Mouse (Mus musculus) spleen, adult 2 months (tissue): Measurements from ENCODE around the gene Dupd1. TPM values are rescaled to one million over a fixed set of nuclear protein-coding genes. Genes with fewer than 3 reads are reported as not detected.
A peak's percentile ranks its signal among the peaks of the same experiment; 100 is the strongest.

Experiments
- DNase-seq, 2 experiments: peaks; one replicate each; pipeline versions ENCODE4 v3.0.0 to v3.0.0-alpha.2; 2012 to 2021; ENCODE audit warnings: low spot score in 2 of 2, low read depth in 1 of 2
- H3K27ac ChIP-seq: fragments of 200-500 bp; 2 replicates; pipeline ENCODE4 v1.5.1; 2012; ENCODE audit warnings: low read length, inconsistent platforms; ENCODE audit not compliant: insufficient read depth
- H3K27me3 ChIP-seq: fragments of 200-500 bp; 2 replicates; pipeline ENCODE4 v1.6.1; 2012; ENCODE audit warnings: mild to moderate bottlenecking, moderate library complexity, low read length, inconsistent platforms; ENCODE audit not compliant: control insufficient read depth, insufficient read depth
- H3K36me3 ChIP-seq: fragments of 200-500 bp; 2 replicates; pipeline ENCODE4 v1.6.1; 2012; ENCODE audit warnings: mild to moderate bottlenecking, low read length, inconsistent platforms; ENCODE audit not compliant: control insufficient read depth, insufficient read depth
- H3K4me1 ChIP-seq: fragments of 200-500 bp; 2 replicates; pipeline ENCODE4 v1.6.1; 2011; ENCODE audit warnings: inconsistent platforms; ENCODE audit not compliant: control insufficient read depth, insufficient read depth, insufficient read length
- H3K4me3 ChIP-seq: fragments of 200-500 bp; 2 replicates; pipeline ENCODE4 v1.5.1; 2011; ENCODE audit warnings: mild to moderate bottlenecking, inconsistent platforms; ENCODE audit not compliant: insufficient read depth, insufficient read length; ENCODE audit errors: extremely low read depth
- CTCF ChIP-seq: fragments of 200-500 bp; IDR thresholded peaks from 2 replicates; pipeline ENCODE4 v1.5.1; 2011; ENCODE audit warnings: mild to moderate bottlenecking, inconsistent platforms; ENCODE audit not compliant: insufficient read depth, insufficient read length, insufficient replicate concordance; ENCODE audit errors: extremely low read depth
- POLR2A ChIP-seq: fragments of 200-500 bp; IDR thresholded peaks from 2 replicates; pipeline ENCODE4 v1.6.1; 2011; ENCODE audit warnings: low read depth, low read length, inconsistent platforms
- WGBS: fragments of 180-500 bp; shearing (Covaris S2); methylation state at CpG from one replicate; pipeline ENCODE4 v1.1.7; 2018; 5-methylcytosine and 5-hydroxymethylcytosine counted together
- polyA plus RNA-seq: library from polyadenylated mRNA; depleted of rRNA; stranded (reverse); fragments of >200 nt; gene quantifications from 2 replicates; pipeline ENCODE4 v1.2.3, GENCODE M21; 2012; rRNA removed

Dupd1 gene
- polyA plus RNA-seq, 1 experiment: not detected

DNA sequence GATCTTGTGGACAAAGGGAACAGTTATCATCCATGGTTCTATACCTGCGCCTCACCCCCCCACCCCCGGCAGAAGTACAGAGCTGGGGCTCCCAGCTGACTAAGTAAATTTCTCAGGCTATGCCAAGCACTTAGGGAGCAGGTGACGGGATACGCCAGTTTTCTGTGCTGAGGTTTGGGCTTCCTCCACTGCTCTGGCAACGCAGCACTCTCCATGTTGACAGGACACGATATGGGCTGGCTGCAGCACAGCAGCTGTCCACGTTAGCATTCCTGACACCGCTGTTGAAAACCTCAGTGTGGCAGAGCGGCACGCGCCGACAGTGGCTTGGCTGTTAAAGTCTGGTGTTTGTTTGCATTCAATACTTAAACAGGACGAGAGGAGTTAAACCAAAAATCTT, 55.2 kb downstream of the Dupd1 start:
- H3K27me3 ChIP-seq: no peaks in the 10 kb centered on the region
- TF ChIP-seq CTCF (no peak), POLR2A (no peak)
- WGBS: 93% methylated on average over 13 of the region's 13 CpGs
- H3K36me3 ChIP-seq: peaks cover 11% of the 10 kb centered on the region
- H3K4me1 ChIP-seq: no peaks in the 10 kb centered on the region
- H3K4me3 ChIP-seq: no peak overlapping the region
- no peak for DNase-seq
- H3K27ac ChIP-seq: no peak overlapping the region

DNA sequence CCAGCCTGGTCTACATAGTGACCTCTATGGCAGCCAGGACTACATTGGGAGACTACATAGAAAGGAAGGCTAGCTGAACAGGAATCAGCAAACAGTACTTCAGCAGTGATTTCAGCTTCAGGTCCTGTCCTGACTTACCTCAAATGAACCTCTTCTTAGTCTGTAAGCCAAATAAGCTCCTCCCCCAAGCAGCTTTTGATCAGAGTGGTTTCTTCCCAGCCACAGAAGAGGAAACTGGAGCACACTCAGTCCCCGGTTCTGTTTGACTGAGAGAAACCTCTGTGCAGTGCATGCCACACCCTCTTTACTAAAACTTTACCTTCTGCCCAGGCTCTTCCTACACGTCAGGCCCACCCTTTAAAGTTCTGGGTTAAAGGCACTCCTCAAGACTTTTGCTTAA, 60.6 kb downstream of the Dupd1 start:
- H3K4me3 ChIP-seq: no peak overlapping the region
- peak in 1 of 2 experiments; percentile 17 for DNase-seq
- no peak for TF ChIP-seq CTCF
- TF ChIP-seq POLR2A: no peak

DNA sequence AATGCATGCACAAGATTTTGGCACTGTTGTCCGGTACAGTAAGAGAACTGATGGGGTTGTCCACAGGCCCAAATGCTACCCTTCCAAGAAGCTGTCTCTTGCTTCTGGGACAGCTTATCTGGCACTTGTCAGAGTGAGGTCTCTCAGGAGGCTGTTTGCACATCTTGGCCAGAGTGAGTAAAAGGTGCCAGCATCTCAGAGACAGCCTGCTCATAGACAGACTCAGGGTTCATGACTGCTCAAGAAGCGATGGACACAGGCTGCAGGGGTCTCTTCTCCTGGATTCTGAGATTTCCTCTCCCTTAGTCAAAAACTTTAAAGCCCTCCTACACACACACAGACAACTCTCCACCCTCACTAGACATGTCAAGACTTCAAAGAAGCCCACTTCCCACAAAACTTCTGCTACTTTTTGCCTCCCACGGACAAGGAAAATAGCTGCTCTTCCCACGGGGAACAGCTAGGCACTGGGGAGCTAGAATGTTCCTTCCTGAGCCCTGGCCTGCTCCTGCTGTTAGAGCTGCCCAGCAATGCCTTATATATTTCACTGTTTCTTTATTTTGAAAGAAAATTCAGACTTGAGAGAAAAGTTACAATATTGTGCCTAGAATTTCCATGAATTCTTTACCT, 73.5 kb downstream of the Dupd1 start:
- H3K27me3 ChIP-seq: no peaks in the 10 kb centered on the region
- peaks cover 5% of the 10 kb centered on the region; the same call in 1 of the 2 replicates for H3K36me3 ChIP-seq
- H3K27ac ChIP-seq: no peak overlapping the region
- TF ChIP-seq CTCF: no peak
- no peak for TF ChIP-seq POLR2A
- no peak overlapping the region for H3K4me3 ChIP-seq
- 85% methylated on average over 4 of the region's 4 CpGs for WGBS
- H3K4me1 ChIP-seq: no peaks in the 10 kb centered on the region
- no peak for DNase-seq

More for the DNA sequence above, 60.6 kb downstream of the Dupd1 start:
- Histone ChIP-seq H3K4me1 (no peaks in the 10 kb centered on the region), H3K27me3 (no peaks in the 10 kb centered on the region), H3K27ac (no peak overlapping the region), H3K36me3 (no peaks in the 10 kb centered on the region)
- 10% methylated on average over 2 of the region's 2 CpGs for whole genome bisulfite sequencing

DNA sequence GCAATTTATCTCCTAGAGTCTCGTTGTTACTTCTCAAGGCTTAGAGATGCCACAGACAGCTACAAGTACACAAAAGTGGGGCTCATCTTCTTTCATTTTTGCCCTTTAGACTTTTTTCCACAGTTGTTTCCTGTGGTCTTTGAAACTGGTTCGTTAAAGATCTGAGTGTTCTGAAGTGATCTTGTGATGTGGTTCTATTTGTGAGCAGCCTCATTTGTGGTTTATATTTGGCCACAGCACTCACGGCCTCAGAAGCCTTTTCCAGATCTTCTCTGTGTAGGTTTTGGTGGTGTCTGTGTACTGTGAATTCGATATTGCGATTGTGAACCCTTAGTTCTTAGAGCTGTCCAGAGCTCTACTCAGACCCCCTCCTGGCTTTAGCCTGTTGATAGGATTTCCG, 77.8 kb downstream of the Dupd1 start:
- no peak overlapping the region for H3K27ac ChIP-seq
- 37% methylated on average over 6 of the region's 6 CpGs for WGBS
- H3K36me3 ChIP-seq: peaks cover 11% of the 10 kb centered on the region
- no peak for TF ChIP-seq POLR2A
- DNase-seq: peak in 1 of 2 experiments; percentile 8
- no peaks in the 10 kb centered on the region for H3K27me3 ChIP-seq
- no peak overlapping the region for H3K4me3 ChIP-seq
- H3K4me1 ChIP-seq: no peaks in the 10 kb centered on the region

DNA sequence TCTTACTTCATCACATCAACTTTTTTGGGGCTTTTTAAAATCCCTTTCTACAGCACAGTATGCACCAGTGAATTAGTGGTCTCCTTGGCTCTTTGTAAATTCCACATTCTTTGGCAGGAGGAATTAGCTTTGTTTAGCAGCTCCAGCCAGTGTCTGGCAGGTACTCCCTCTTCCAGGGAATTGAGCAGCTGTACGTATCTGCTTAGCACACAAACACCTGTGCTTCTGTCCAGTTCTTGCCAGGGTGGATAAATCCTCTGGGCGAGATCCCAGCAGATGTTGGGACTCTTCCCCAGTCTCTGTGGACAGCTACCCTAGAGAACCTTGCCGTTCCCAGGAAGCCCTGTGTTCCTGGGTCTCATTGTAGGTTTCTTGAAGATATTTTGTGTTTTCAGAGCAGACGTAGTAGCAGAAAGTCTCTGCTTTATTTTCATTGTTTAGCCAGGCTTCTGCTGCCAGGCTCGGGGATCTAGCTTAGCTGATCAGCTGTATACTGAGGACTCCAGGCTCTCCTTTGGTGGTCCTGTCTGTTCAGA, 82.6 kb downstream of the Dupd1 start:
- H3K36me3 ChIP-seq: peaks cover 18% of the 10 kb centered on the region
- no peak overlapping the region for H3K4me3 ChIP-seq
- DNase-seq: no peak
- H3K4me1 ChIP-seq: no peaks in the 10 kb centered on the region
- H3K27me3 ChIP-seq: no peaks in the 10 kb centered on the region
- no peak overlapping the region for H3K27ac ChIP-seq
- 97% methylated on average over 5 of the region's 5 CpGs for WGBS
- TF ChIP-seq CTCF: no peak
- TF ChIP-seq POLR2A: no peak

Other genes starting within 250 kb of the Dupd1 start
- 6.0 and 6.1 TPM in 2 replicates for gene Kat6b, start 233.1 kb downstream of the Dupd1 start, polyA plus RNA-seq
- 4.4 and 7.3 TPM in 2 replicates for gene Samd8, start 36.0 kb upstream of the Dupd1 start, polyA plus RNA-seq
- gene Dusp13, start 36.6 kb upstream of the Dupd1 start, polyA plus RNA-seq: 0.19 and 0.33 TPM in 2 replicates
- 59.8 and 66.8 TPM in 2 replicates for gene Vdac2, start 110.7 kb upstream of the Dupd1 start, polyA plus RNA-seq
- gene Comtd1, start 134.4 kb upstream of the Dupd1 start, polyA plus RNA-seq: 17.9 and 19.4 TPM in 2 replicates